Mouse (Mus musculus) kidney, adult 2 months (tissue): ENCODE measurements around the gene Cdk11b. TPM values are rescaled to one million over a fixed set of nuclear protein-coding genes. Genes with fewer than 3 reads are reported as not detected.

ENCODE experiments used
- DNase-seq: peaks from one replicate; pipeline ENCODE4 v3.0.0; 2021
- H3K27ac ChIP-seq: fragments of 200-500 bp; 2 replicates; pipeline ENCODE4 v1.5.1; 2012; ENCODE audit warnings: low read depth, low read length, control low read depth, inconsistent platforms; ENCODE audit not compliant: insufficient read depth
- H3K27me3 ChIP-seq: fragments of 200-500 bp; replicated peaks from 2 replicates; pipeline ENCODE4 v1.6.1; 2012; ENCODE audit warnings: mild to moderate bottlenecking, moderate library complexity, low read length, inconsistent platforms; ENCODE audit not compliant: control insufficient read depth, insufficient read depth
- H3K36me3 ChIP-seq: fragments of 200-500 bp; 2 replicates; pipeline ENCODE4 v1.6.1; 2012; ENCODE audit warnings: mild to moderate bottlenecking, moderate library complexity, low read length, inconsistent platforms; ENCODE audit not compliant: control insufficient read depth, insufficient read depth
- H3K4me1 ChIP-seq: fragments of 200-500 bp; 2 replicates; pipeline ENCODE4 v1.6.1; 2011; ENCODE audit warnings: low read length; ENCODE audit not compliant: control insufficient read depth, insufficient read depth
- H3K4me3 ChIP-seq: fragments of 200-500 bp; 2 replicates; pipeline ENCODE4 v1.5.1; 2011; ENCODE audit warnings: mild to moderate bottlenecking, low read depth, low read length, control low read depth; ENCODE audit not compliant: insufficient read depth
- CTCF ChIP-seq: fragments of 200-500 bp; conservative IDR thresholded peaks from 2 replicates; pipeline ENCODE4 v1.5.1; 2011; ENCODE audit warnings: low read depth, mild to moderate bottlenecking, control low read depth, low read length, moderate library complexity, mixed read lengths; ENCODE audit not compliant: insufficient read depth, insufficient read length
- POLR2A ChIP-seq: fragments of 200-500 bp; IDR thresholded peaks from one replicate; pipeline ENCODE4 v1.6.1; 2011; ENCODE audit warnings: low read depth, low read length, control low read depth
- WGBS: fragments of 180-500 bp; shearing (Covaris S2); methylation state at CpG from one replicate; pipeline ENCODE4 v1.1.7; 2018; 5-methylcytosine and 5-hydroxymethylcytosine counted together
- polyA plus RNA-seq: library from polyadenylated mRNA; depleted of rRNA; stranded (reverse); fragments of >200 nt; gene quantifications from 2 replicates; pipeline ENCODE4 v1.2.3, GENCODE M21; 2012

Cdk11b gene
- polyA plus RNA-seq, 1 experiment: 24.8 TPM

GRCm38 (mm10) chr4:155582279-155582905 lies 42.3 kb upstream of the Cdk11b start:
- WGBS: 72% methylated on average over 6 of the region's 6 CpGs
- DNase-seq: no peak
- Histone ChIP-seq H3K36me3 (peaks cover 3% of the 10 kb centered on the region), H3K4me3 (no peak overlapping the region), H3K4me1 (peaks cover 6% of the 10 kb centered on the region; the same call in 1 of the 2 replicates), H3K27ac (no peak overlapping the region), H3K27me3 (no peaks in the 10 kb centered on the region)
- TF ChIP-seq POLR2A (no peak), CTCF (no peak)

- H3K36me3 ChIP-seq: peaks cover 6% of the 10 kb centered on the region
- no peak for DNase-seq
- H3K27ac ChIP-seq: no peak overlapping the region
- no peak overlapping the region for H3K4me3 ChIP-seq
- WGBS: 86% methylated on average over 5 of the region's 5 CpGs
- H3K4me1 ChIP-seq: no peaks in the 10 kb centered on the region
- H3K27me3 ChIP-seq: no peaks in the 10 kb centered on the region
- TF ChIP-seq CTCF (no peak), POLR2A (no peak)
These were observed 35.3 kb upstream of the Cdk11b start for GRCm38 (mm10) chr4:155589356-155589755.

- no peak for TF ChIP-seq CTCF
- no peak for TF ChIP-seq POLR2A
- 86% methylated on average over 7 of the region's 7 CpGs for WGBS
- H3K4me1 ChIP-seq: no peaks in the 10 kb centered on the region
These were observed 33.5 kb upstream of the Cdk11b start for GRCm38 (mm10) chr4:155591012-155591719.

GRCm38 (mm10) chr4:155593780-155594179 lies 30.9 kb upstream of the Cdk11b start:
- no peak for TF ChIP-seq POLR2A
- no peak for TF ChIP-seq CTCF
- WGBS: 42% methylated on average over 1 of the region's 1 CpGs
- no peak for DNase-seq
- H3K4me1 ChIP-seq: 0 out of 2 replicates have a peak, but pooled peaks cover 3% of the 10 kb centered on the region
- no peak overlapping the region for H3K4me3 ChIP-seq
- no peak overlapping the region for H3K27ac ChIP-seq
- H3K36me3 ChIP-seq: no peaks in the 10 kb centered on the region
- H3K27me3 ChIP-seq: no peaks in the 10 kb centered on the region

More at GRCm38 (mm10) chr4:155591012-155591719, 33.5 kb upstream of the Cdk11b start:
- no peak for DNase-seq
- Histone ChIP-seq H3K4me3 (no peak overlapping the region), H3K27ac (no peak overlapping the region), H3K36me3 (peaks cover 4% of the 10 kb centered on the region; the same call in 1 of the 2 replicates), H3K27me3 (no peaks in the 10 kb centered on the region)

- WGBS: 75% methylated on average over 3 of the region's 3 CpGs
These were observed 28.9 kb upstream of the Cdk11b start for GRCm38 (mm10) chr4:155595777-155596176.

GRCm38 (mm10) chr4:155596606-155597005 lies 28.0 kb upstream of the Cdk11b start:
- no peak for TF ChIP-seq POLR2A
- no peak for TF ChIP-seq CTCF
- WGBS: 45% methylated on average over 5 of the region's 5 CpGs
- Histone ChIP-seq H3K4me1 (0 out of 2 replicates have a peak, but pooled peaks cover 3% of the 10 kb centered on the region), H3K36me3 (no peaks in the 10 kb centered on the region), H3K4me3 (no peak overlapping the region), H3K27ac (no peak overlapping the region), H3K27me3 (no peaks in the 10 kb centered on the region)
- no peak for DNase-seq

More at GRCm38 (mm10) chr4:155595777-155596176, 28.9 kb upstream of the Cdk11b start:
- Histone ChIP-seq H3K36me3 (no peaks in the 10 kb centered on the region), H3K27me3 (no peaks in the 10 kb centered on the region), H3K4me1 (0 out of 2 replicates have a peak, but pooled peaks cover 3% of the 10 kb centered on the region), H3K4me3 (no peak overlapping the region), H3K27ac (no peak overlapping the region)
- DNase-seq: no peak
- TF ChIP-seq CTCF: no peak
- no peak for TF ChIP-seq POLR2A

- Histone ChIP-seq H3K4me3 (no peak overlapping the region), H3K27ac (no peak overlapping the region), H3K4me1 (0 out of 2 replicates have a peak, but pooled peaks cover 7% of the 10 kb centered on the region), H3K36me3 (no peaks in the 10 kb centered on the region; the same call in 1 of the 2 replicates), H3K27me3 (no peaks in the 10 kb centered on the region)
- WGBS: 17% methylated on average over 16 of the region's 20 CpGs
- no peak for TF ChIP-seq CTCF
- no peak for TF ChIP-seq POLR2A
- DNase-seq: no peak
These were observed 26.1 kb upstream of the Cdk11b start for GRCm38 (mm10) chr4:155598536-155598935.
